Mouse (Mus musculus): Measurements from ENCODE around the gene Eng.

Eng gene

DNA sequence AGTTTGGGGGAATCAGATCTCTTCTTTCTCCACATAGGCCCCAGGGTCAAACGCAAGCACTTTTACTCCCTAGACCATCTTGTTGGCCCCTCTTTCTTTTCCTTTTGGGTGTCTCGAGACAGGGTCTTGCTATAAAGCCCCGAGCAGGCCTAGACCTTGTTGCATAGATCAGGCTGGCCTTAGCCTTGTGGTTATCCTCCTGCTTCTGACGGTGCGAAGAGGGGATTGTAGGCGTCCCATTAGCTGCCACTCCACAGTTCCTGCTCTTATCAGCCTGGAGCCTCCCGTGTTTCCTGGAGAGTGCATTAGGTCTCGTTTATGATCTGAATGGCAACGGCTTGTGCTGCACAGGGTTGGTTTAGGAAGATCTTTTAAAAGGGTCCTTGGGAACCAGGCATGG lies 2.3 kb upstream of the Eng start:
- DNase-seq (ENCODE audit: extremely low spot score, low spot score), result no peak

DNA sequence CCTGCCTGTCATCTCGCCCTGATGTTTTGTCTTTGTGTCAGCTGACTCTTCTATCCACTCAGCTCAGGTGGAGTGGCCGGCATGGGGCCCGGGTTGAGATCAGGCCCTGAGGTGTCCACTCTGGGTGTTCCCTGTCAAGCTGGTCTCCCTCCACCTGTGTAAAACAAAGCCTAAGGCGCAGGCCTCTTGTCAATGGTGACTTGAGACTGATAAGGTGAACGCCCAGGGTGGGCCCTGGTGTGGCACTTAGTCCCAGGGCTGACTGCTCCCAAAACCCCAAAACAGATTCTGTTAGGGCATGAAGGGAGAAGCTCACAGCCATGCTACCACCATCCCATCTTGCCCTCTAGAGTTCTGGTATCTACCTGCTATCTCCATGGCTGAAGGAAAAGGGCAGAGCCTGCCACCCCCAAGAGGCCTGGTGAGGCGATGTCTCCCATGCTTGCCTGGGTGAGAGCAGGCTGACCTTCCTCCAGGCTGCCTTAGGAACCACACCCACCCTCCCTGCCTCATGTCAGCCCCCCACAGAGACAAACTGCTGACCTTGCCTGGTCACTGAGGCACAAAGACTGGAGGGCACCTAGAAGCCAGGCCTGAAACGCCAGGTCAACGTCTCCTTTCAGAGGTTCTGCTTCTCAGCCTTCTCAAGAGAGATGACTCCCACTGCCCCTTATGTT lies 1.5 kb upstream of the Eng start:
- DNase-seq (ENCODE audit: extremely low spot score, low spot score), result no peak

DNA sequence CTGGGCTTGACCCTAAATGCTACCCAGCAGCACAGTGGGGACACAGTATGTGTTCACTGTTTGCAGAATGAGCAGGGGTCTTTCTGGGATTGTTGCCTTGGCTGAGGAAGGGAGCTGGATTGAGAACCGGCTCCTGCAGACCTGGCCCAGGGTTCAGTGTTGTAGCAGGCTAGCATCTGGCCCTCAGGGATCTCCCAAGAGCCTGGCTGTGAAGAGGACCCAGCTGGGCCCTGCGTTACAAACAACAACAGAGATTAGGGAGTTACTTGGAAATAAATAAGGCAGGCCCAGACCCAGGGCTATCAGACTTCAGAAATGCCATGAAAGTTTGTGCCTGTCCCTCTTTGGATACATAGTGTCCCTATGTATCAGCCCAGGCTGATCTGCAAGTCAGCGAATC lies 748 bp upstream of the Eng start:
- DNase-seq (ENCODE audit: extremely low spot score, low spot score), result no peak

DNA sequence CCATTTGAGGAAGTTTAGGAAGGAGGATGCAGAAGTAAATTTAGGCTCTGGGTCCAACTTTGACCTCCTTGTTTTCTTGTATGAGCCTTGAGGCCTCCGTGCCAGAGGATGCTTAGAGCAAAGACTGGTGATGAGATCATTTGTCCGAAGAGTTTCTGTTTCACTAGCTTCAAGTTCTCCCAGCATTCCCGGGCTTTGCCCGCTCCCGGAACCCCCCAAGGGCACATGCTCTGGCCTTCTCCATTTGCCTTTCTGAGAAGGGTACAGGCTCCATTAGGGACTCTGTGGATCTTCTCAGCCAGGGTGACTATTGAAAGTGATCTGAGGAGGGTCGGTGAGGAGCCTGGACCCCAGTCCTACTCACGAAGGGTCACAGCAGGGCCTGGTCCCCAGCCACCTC lies 971 bp downstream of the Eng start:
- DNase-seq (ENCODE audit: extremely low spot score, low spot score), result no peak

DNA sequence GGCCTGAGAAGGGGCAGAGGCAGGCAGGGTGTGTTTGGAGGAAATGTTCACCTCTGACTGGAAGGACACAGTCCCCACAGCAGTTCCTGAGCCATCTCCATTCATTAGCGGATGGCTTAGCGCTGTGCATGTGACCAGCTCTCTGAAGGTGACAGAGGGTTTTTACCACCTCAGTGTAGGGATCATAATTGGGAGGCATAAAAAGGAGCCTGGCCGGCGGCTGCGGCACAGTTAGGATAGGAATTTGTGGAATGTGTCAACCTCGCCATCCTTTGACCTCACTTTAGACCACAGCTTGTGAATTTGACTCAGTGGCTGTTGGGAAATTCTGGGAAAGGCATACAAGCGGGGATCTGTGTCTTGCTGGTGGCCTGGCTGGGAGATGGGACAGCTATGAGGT lies 7.4 kb downstream of the Eng start:
- DNase-seq (ENCODE audit: extremely low spot score, low spot score), result no peak

DNA sequence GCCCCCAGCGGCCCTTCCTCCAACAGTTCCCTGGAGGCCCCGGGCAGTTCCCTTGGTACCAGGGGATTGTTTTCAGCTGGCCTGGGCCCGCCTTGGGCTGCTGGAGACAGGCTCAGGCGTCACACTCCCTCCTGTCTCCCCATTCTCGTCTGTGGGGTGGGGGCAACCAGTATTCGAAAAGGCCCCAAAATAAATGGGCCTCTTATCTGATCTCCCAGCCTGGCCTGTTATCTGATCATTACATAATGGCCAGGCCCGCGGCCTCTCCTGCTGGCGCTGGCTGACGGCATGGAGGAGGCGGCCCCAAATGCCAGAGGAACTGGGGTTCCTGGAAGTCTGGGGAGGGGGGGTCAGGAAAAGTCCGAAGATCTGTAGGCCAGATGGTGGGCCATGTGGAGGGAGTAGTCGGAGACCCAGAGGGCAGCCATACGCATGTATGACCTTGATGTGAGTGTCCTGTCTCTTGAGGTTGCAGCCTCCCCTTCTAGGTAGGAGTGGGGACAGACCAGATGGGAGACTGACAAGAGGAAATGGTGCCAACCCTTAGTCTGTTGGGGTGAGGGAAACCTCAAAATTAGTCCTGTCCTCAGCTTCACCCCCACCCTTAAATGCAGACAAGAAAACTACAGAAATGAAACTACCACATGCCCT lies 8.5 kb downstream of the Eng start:
- no peak for DNase-seq (ENCODE audit: extremely low spot score, low spot score)

DNA sequence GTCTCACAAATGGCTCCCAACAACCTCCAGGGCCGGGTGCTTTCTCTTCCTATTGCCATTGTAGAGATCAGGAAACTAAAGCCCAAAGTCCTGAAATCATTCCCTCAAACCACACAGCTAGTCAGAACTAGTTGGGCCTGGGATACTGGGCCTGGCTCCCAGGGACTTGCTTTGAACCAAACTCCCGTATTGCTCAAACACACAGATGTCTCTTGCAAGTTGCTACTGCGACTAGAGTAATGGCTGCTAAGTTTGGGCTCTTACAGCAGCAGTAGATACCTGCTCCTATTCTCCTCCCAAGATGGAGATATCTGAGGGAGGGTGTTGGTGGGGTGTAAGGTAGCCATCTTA lies 9.0 kb downstream of the Eng start:
- DNase-seq (ENCODE audit: extremely low spot score, low spot score), result no peak

DNA sequence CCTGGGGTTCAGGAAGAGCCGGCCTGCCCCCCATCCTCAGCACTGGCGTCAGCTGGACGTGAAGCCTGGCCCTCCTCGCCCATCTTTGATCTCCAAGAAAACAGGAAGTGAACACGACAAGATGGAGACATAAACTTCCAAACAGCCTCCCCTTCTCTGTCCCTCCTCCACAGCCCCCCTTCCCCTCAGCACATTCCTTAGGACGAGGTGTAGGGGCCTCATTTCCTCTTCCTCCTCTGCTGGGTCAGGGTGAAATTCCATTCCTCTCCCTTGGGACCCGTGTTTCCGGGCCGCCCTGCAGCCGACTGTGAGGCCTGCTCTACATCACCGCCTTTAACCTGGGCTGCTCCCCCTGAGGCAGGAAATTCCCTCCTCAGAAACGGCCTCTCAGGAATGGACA lies 9.4 kb downstream of the Eng start:
- peak; percentile 44 for DNase-seq (ENCODE audit: extremely low spot score, low spot score)

DNA sequence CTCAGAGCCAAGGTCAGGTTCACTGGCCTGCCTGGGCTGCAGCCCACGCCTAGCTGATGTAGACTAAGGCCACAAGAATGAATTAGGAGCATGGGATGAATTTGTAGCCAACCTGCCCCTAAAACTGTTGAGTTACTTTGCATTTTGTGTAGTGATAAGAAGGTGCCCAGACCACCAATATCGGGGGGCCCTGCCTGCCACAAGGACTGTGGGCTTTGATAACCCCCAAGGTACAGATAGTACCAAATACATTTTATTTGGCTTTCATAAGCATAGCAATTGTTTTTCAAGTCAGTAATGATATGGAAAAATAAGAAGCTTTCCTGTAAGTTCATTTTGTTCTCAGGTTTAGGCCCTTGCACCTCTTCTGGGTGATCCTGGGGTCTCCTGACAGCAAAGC lies 12.5 kb downstream of the Eng start:
- no peak for DNase-seq (ENCODE audit: extremely low spot score, low spot score)

DNA sequence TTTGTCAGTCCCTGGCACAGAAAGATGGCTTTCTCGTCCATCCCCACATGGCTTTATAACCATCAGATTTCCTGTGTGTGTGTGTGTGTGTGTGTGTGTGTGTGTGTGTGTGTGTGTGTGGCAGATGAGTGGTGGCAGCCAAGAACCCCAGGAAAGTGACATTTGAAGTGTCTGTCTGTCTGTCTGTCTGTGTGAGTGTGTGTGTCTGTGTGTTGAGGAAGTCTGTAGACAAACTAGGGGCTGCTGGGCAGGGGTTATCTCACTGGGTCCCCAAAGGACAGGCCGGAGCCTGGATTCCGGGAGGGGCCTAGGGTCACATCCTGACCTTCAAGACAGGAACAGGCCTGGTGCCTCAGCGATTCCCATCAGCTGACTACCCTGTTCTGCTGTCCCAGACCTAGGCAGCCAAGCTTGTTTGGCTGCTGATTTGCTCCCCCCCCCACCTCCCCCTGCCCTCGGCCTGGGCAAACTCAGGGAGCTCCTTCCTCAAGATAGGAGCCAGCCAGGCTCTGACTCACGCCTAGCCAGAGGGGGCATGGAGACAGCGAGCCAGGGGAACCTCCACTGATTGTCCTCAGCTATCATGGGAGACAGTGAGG lies 15.2 kb downstream of the Eng start:
- DNase-seq (ENCODE audit: extremely low spot score, low spot score), result no peak

DNA sequence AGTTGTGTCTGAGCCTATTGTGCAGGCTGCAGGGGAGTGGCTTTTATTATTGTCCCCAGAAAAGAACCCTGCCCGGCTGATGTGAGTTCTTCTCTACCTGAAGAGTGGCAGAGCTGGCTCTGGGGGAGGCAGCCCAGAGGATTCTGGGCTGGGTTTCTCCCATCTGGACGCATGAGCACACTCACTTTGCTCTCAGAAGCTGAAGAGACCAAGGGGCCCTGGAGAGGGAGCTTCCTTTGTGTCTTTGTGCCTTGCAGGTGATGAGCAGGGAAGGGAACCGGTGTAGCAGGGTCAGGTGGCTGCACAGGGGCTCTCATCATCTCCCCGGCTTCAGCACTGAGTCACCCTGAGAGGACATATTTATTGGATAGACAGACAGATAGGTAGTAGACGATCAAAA lies 15.9 kb downstream of the Eng start:
- no peak for DNase-seq (ENCODE audit: extremely low spot score, low spot score)

DNA sequence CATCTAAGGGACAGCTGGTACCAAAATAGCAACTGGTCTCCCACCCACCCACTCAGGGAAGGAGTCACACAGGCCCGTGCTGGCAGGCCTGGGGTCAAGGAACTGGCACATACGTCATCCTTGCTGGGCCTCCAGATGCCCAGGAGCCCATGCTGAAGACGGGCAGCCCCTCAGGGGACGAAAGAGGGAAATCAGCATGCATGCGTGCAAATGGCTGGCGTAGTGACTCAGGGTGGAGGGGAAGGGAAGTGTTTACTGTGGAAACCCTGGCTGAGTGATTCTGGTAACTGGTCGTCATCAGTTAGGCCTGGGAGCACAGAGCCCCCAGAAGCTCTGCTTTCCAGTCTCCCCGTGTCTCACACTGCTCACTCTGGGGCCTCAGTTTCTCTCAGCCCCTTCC lies 18.9 kb downstream of the Eng start:
- no peak for DNase-seq (ENCODE audit: extremely low spot score, low spot score)

DNA sequence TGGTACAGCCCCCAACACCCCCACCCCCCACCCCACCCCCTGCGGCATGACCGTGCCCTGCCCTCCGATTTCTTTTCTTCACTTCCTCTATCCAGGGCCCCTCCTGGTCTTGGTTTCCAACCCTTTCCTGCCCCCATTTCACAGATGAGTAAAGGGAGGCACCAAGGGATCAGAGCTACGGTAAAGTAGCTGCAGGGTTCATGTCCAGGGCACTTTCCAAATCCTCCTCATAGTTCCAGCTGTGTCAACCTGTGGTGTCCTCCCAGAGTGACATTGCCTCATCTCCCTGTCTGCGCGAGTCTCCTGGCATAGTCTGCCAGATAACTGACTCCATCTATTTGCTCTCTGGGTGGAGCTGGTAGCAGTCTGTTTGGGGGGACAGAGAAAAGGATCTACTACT lies 19.5 kb downstream of the Eng start:
- no peak for DNase-seq (ENCODE audit: extremely low spot score, low spot score)

DNA sequence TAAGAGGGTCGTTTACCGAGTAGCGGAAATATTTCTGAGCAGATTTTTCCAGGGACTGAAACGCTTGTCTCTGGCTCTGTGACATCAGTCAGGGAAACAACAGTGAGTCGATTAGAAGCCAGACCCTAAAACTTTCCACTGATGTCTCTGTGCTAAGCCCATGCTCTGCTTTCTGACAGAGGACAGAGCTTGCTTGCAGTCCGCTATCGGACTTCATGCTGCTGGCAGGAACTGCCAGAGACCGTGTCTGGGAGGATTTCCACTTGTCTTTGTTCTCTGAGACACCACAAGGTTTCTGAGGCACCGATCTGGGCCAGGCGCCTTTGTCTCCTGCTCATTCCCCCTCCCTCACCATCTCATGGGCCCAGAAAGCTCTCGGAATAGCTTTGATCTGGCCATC lies 21.4 kb downstream of the Eng start:
- DNase-seq (ENCODE audit: extremely low spot score, low spot score), result no peak

DNA sequence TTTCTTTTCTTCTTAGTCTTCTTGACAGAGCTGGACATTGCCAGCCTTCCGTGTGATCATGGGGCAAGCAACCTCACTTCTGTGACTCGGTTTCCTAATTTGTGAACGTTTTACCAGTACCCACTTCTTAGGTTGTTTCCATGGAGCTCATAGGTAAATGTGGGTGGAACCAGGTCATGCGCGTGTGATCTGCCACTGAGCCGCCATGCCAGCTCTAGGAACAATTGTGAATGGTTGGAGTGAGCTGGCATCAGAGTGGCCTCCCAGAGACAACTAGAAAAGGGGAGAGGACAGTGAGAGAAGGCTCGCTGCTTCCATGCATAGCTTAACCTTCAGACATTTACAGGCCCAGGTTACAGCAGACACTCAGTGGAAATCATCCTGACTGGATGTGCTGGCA lies 21.8 kb downstream of the Eng start:
- DNase-seq (ENCODE audit: extremely low spot score, low spot score), result no peak

DNA sequence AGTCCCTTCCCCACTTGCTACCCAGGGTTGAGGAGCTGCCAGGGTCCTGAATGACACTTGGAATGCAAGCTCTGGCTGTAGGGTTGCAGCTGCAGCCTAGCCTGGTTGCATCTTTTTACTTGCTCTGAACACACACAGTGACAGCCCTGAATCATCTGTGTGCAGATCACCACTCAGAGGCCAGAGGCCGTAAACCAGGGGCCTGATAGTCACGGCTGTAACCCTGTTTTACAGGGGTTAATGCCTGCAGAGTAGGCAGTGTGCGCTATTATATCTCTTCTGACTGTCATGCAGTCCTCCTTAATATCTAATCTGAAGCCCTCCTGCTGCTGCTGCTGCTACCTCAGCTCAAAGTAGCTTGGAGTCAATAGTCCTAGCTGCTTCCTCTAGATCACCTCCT lies 23.5 kb downstream of the Eng start:
- DNase-seq (ENCODE audit: extremely low spot score, low spot score), result no peak

DNA sequence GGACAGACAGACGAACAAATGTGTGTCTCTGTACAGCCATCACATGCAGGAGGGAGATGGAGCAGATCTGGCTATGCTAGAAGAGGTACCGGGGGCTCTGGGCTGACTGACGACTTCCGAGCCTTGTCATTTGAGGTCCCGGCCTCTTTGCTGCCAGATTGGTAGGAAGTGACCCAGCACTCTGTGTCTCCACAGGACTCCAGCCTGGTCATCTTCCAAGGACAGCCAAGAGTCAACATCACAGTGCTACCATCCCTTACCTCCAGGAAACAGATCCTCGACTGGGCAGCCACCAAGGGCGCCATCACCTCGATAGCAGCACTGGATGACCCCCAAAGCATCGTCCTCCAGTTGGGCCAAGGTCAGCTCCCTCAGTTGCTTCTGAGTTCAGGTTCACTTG lies 24.8 kb downstream of the Eng start:
- DNase-seq (ENCODE audit: extremely low spot score, low spot score), result no peak

DNA sequence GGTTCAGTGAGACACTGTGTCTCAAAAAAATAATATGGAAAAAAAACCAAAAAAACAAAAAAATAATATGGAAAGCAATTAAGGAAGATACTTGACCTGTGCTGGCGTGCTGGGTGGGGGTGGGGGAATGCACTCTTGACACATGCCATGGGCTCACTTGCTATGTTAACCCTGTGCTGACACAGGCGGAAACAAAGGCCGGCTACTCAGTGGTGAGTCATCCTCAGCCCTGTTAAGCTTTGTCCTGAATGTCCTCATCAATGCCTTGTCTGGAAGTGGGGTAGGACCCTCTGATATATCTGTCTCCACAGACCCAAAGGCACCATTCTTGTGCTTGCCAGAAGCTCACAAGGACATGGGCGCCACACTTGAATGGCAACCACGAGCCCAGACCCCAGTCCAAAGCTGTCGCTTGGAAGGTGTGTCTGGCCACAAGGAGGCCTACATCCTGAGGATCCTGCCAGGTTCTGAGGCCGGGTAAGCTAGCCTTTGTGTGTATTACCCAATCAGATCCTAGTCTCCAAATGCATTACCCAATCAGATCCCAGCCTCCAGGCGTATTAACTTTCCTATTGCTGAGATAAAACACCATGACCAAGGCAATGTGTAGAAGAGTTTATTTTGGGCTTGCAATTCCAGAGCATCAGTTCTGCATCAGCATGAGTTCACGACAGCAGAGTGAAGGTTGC lies 25.7 kb downstream of the Eng start:
- DNase-seq (ENCODE audit: extremely low spot score, low spot score), result no peak

DNA sequence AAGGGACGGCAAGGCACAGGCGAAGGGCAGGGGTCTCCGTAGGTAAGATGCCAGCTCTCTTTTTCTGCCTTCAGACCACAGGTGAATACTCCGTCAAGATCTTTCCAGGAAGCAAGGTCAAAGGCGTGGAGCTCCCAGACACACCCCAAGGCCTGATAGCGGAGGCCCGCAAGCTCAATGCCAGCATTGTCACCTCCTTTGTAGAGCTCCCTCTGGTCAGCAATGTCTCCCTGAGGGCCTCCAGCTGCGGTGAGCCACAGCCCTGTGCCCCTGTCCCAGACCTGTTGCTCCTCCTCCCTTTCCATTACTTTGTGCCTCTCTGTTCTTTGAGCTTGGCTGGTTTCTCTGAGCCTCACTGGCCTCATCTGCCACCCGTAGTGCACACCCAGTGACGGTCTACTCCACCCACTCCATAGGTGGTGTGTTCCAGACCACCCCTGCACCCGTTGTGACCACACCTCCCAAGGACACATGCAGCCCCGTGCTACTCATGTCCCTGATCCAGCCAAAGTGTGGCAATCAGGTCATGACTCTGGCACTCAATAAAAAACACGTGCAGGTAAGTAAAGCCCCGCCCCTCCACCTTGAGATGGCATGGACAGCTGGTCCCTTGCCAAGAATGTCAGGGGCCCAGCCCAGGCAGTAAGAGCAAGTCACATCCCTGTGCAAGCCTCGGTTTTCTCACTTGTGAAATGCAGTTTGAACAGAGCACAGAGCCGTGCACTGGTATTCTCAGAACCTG lies 27.0 kb downstream of the Eng start:
- DNase-seq (ENCODE audit: extremely low spot score, low spot score), result no peak

DNA sequence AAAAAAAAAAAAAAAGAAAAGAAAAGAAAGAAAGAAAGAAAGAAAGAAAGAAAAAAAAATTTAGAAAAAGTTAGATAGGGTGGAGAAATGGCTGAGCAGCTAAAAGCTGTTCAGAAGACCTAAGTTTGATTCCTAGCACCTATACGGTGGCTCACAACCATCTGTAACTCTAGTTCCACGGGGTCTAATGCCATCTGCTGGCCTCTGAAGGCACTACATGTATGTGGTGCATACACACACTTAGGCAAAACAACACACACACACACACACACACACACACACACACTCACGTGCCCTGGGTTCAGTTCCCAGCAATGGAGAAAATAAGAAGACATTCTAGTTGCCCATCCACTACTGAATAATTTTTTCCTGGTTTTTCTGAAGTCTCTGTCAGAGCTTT lies 30.4 kb downstream of the Eng start:
- no peak for DNase-seq (ENCODE audit: extremely low spot score, low spot score)

DNA sequence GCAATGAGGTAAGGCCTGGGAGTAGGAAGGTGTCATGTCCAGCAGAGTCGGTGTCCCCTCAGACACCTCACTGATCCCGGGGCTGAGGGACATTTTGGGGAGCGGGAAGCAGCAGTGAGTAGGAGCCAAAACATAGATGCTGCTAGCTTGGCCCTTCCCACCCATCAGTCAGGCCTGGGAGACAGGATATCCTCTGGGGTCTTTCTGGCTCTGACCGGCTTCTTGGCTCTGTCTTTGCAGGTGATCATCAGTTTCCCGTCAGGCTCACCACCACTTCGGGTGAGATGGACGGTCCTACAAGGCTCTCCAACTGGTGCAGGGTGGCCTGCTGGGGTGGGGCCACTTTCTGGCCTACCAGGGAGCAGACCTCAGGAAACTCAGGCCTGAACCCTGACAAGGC lies 31.3 kb downstream of the Eng start:
- DNase-seq (ENCODE audit: extremely low spot score, low spot score), result no peak

DNA sequence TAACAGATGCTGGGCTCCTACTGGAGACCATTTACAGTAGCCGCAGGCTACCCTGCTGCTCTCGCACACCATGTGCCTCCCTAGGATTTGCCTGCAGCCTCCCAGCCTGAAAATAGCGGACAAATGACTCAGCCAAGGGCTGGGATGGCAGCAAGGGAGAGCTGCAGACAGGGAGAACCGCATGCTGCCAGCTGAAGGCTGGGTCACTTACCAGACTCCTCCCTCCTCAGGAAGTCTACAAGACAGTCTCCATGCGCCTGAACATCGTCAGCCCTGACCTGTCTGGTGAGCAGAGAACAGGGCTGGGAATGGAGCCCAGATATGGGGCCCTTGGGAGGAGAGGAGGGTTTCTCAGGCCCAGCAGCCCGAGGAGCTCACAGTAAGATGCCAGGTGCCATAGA lies 33.7 kb downstream of the Eng start:
- no peak for DNase-seq (ENCODE audit: extremely low spot score, low spot score)
